Mouse (Mus musculus): ENCODE data around the gene Ddt.

GRCm38 (mm10) chr10:75789081-75789735 is 16.0 kb upstream of the Ddt start:
- TF ChIP-seq CTCF (IDR thresholded peaks at IDR 0.05; ENCODE audit: borderline replicate concordance, control insufficient read depth, extremely low read depth, insufficient read depth, low read length, poor library complexity) (no peak), POLR2A (IDR thresholded peaks at IDR 0.05; ENCODE audit: control insufficient read depth, extremely low read depth, insufficient read depth, low read length, poor library complexity) (no peak)
